Mouse (Mus musculus) midbrain, embryonic 14.5 days (tissue): ENCODE data around the gene Frmpd2. TPM values are rescaled to one million over a fixed set of nuclear protein-coding genes. Genes with fewer than 3 reads are reported as not detected.
A peak's percentile ranks its signal among the peaks of the same experiment; 100 is the strongest.

Source experiments
- ATAC-seq: fragments of 200-750 bp; cut with Nextera tagmentation; 2 replicates; pipeline ENCODE4 v1.8.0; 2017; ENCODE audit warnings: moderate number of reproducible peaks, moderate library complexity; ENCODE audit not compliant: low FRiP score, low TSS enrichment
- DNase-seq: peaks from one replicate; pipeline ENCODE4 v3.0.0-alpha.2; 2015
- H3K27ac ChIP-seq: fragments of 300-500 bp; sonication (generic); replicated peaks from 2 replicates; pipeline ENCODE4 v1.5.1; 2014; ENCODE audit warnings: mild to moderate bottlenecking, low read depth, low read length, moderate library complexity
- H3K27me3 ChIP-seq: fragments of 300-500 bp; sonication (generic); 2 replicates; pipeline ENCODE4 v1.6.1; 2014; ENCODE audit warnings: low read length, control low read depth, mixed read lengths; ENCODE audit not compliant: control insufficient read depth, insufficient read depth
- H3K36me3 ChIP-seq: fragments of 300-500 bp; sonication (generic); 2 replicates; pipeline ENCODE4 v1.6.1; 2014; ENCODE audit warnings: low read length, control low read depth; ENCODE audit not compliant: control insufficient read depth, insufficient read depth
- H3K4me1 ChIP-seq: fragments of 300-500 bp; sonication (generic); 2 replicates; pipeline ENCODE4 v1.6.1; 2014; ENCODE audit warnings: mild to moderate bottlenecking, antibody characterized with exemption, low read length, control low read depth; ENCODE audit not compliant: control insufficient read depth, insufficient read depth
- H3K4me2 ChIP-seq: fragments of 300-500 bp; sonication (generic); 2 replicates; pipeline ENCODE4 v1.6.1; 2014; ENCODE audit warnings: mild to moderate bottlenecking, low read length, moderate library complexity
- H3K4me3 ChIP-seq: fragments of 300-500 bp; sonication (generic); replicated peaks from 2 replicates; pipeline ENCODE4 v1.5.1; 2014; ENCODE audit warnings: low read depth, low read length
- H3K9ac ChIP-seq: fragments of 300-500 bp; sonication (generic); replicated peaks from 2 replicates; pipeline ENCODE4 v1.6.1; 2014; ENCODE audit warnings: mild to moderate bottlenecking, low read length, moderate library complexity
- H3K9me3 ChIP-seq: fragments of 300-500 bp; sonication (generic); 2 replicates; pipeline ENCODE4 v1.6.1; 2016; ENCODE audit warnings: low read length, control low read depth, mixed read lengths; ENCODE audit not compliant: control insufficient read depth
- WGBS: fragments of 180-500 bp; shearing (Covaris S2); extraction: QIAGEN DNeasy Blood & Tissue Kit; methylation state at CpG from one replicate; pipeline ENCODE4 v1.1.7; 2014; 5-methylcytosine and 5-hydroxymethylcytosine counted together
- polyA plus RNA-seq: library from polyadenylated mRNA; unstranded; fragments of >200 nt; fragmentation: Nextera tagmentation; extraction: Ambion mirVana; gene quantifications from 2 replicates; pipeline ENCODE4 v1.2.1, GENCODE M21; 2014

Gene Frmpd2
- polyA plus RNA-seq, 1 experiment from 2014 or later: 0.04 TPM

DNA sequence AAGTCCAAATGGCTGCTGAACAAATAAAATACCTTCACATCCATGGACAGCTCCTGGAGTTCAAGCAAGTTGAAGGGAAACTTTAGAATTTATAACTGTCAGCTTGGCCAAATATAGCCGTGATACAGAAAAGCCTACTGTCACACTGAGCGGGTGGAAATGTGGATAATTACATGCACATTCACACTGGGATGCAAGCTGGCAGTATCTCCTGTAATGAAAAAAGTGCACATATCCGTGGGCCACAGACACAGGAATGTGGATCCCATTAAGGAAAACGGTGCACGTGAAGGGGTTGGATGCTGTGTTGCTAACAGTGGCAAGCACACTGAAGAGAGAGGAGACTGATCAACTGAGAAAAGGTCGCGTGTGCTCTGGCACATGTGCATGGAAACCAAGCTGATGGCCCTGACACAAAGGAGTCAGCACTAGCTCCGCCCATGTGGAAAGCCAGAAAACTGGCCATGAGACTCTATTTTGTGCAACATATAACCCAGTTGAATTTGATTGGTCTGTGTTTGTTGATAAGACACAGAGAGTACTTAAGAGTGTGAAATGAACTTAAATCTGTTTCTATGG lies 74.2 kb downstream of the Frmpd2 start:
- Histone ChIP-seq H3K9ac (no peak overlapping the region), H3K27me3 (no peaks in the 10 kb centered on the region), H3K4me1 (peaks cover 10% of the 10 kb centered on the region; the same call in 1 of the 2 replicates), H3K4me3 (no peak overlapping the region), H3K9me3 (no peaks in the 10 kb centered on the region), H3K36me3 (no peaks in the 10 kb centered on the region), H3K27ac (no peak overlapping the region), H3K4me2 (no peak overlapping the region)
- ATAC-seq (no peak), DNase-seq (no peak)
- WGBS: 85% methylated on average over 8 of the region's 8 CpGs

DNA sequence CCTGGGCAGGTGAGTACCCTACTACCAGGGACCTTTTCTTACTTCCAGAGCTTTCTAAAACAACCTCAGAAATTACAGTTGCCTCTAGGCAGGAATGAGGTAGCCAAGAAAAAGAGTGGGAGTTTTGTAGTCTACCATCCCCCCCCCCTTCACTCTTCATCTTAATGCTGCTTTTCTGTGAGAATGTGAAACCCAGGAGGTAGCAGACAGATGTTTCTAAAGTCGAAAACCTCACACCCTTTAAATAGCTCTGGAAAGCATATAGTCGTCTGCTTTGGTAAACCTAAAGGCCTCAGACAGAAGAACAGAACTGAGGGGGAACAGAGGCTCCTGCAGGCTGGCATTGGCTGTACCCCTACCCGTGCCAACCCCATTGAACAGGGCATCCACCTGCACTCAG lies 77.2 kb downstream of the Frmpd2 start:
- Histone ChIP-seq H3K4me2 (no peak overlapping the region), H3K4me3 (no peak overlapping the region), H3K9ac (no peak overlapping the region), H3K4me1 (peaks cover 10% of the 10 kb centered on the region; the same call in 1 of the 2 replicates), H3K27ac (no peak overlapping the region), H3K9me3 (no peaks in the 10 kb centered on the region), H3K36me3 (no peaks in the 10 kb centered on the region), H3K27me3 (no peaks in the 10 kb centered on the region)
- DNase-seq (no peak), ATAC-seq (no peak)
- 75% methylated on average over 3 of the region's 3 CpGs for WGBS

DNA sequence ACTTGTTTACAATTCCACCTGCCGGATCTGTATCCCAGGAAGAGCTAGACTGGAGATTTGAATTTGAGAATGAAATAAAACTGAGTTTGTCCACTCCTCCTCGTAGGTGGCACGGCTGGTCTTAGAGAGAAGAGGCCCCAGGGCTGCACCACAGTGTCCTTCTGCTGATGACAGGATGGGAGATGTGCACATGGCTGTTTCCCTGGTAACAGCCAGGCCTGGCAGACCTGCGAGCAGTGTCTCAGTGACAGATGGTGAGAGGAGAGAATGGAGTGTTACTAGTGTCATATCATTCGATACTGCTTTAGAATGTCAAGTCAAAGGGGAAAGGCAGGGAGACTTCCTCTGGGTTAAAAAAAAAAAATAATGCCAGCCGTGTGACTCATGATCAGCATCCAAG lies 78.4 kb downstream of the Frmpd2 start:
- 0 out of 2 replicates have a peak overlapping the region, but pooled peaks have one; percentile 41 for H3K27ac ChIP-seq
- 56% methylated on average over 6 of the region's 6 CpGs for WGBS
- H3K4me1 ChIP-seq: peaks cover 10% of the 10 kb centered on the region; the same call in 1 of the 2 replicates
- DNase-seq: peak; percentile 64
- no peaks in the 10 kb centered on the region for H3K36me3 ChIP-seq
- H3K27me3 ChIP-seq: no peaks in the 10 kb centered on the region
- H3K4me3 ChIP-seq: no peak overlapping the region
- no peaks in the 10 kb centered on the region for H3K9me3 ChIP-seq
- no peak for ATAC-seq
- H3K9ac ChIP-seq: no peak overlapping the region
- H3K4me2 ChIP-seq: no peak overlapping the region

DNA sequence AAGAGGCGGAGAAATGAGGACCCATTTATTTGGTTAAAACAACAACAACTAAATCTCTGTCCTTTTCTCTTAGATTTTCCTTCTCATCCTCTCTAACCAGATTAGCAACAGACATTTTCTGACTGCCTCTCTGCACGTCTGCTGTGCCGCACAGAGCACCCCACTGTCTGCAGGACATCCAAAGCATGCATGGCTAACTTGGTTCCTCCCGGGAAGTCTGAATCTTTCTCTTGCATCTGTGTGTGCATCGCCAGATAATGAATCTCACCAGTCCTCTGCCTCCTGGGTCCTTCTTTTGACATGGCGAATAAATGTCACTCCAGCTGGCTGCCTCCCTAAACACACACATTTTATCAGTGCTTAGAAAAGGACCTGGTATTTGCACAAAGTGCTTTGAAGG lies 99.2 kb downstream of the Frmpd2 start:
- Histone ChIP-seq H3K36me3 (no peaks in the 10 kb centered on the region), H3K4me2 (no peak overlapping the region), H3K27me3 (no peaks in the 10 kb centered on the region), H3K4me3 (no peak overlapping the region), H3K27ac (no peak overlapping the region), H3K4me1 (no peaks in the 10 kb centered on the region), H3K9me3 (no peaks in the 10 kb centered on the region), H3K9ac (no peak overlapping the region)
- no peak for ATAC-seq
- 15% methylated on average over 6 of the region's 6 CpGs for WGBS
- DNase-seq: peak; percentile 38

DNA sequence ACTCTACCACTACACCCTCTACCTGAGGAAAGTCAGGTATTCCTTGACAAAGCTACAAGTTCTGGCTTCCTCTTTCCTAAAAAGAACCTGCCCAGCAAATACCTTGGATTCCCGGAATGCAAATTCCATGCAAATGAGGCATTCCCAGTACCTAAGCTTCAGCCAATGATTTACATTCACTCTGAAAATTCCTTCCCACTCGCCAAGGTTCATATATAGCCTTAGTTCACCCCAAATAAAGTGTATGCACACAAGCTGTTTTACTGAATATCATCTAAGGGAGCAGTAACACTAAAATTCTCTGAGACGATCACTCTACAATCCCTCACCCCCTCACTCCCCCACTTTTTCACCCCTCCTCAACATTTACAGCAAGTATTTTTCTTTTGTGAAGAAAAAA lies 102.1 kb downstream of the Frmpd2 start:
- Histone ChIP-seq H3K27me3 (no peaks in the 10 kb centered on the region), H3K36me3 (no peaks in the 10 kb centered on the region), H3K9ac (no peak overlapping the region), H3K9me3 (no peaks in the 10 kb centered on the region), H3K4me2 (no peak overlapping the region), H3K4me3 (no peak overlapping the region), H3K27ac (no peak overlapping the region), H3K4me1 (no peaks in the 10 kb centered on the region)
- 79% methylated on average over 3 of the region's 3 CpGs for WGBS
- ATAC-seq (no peak), DNase-seq (no peak)

DNA sequence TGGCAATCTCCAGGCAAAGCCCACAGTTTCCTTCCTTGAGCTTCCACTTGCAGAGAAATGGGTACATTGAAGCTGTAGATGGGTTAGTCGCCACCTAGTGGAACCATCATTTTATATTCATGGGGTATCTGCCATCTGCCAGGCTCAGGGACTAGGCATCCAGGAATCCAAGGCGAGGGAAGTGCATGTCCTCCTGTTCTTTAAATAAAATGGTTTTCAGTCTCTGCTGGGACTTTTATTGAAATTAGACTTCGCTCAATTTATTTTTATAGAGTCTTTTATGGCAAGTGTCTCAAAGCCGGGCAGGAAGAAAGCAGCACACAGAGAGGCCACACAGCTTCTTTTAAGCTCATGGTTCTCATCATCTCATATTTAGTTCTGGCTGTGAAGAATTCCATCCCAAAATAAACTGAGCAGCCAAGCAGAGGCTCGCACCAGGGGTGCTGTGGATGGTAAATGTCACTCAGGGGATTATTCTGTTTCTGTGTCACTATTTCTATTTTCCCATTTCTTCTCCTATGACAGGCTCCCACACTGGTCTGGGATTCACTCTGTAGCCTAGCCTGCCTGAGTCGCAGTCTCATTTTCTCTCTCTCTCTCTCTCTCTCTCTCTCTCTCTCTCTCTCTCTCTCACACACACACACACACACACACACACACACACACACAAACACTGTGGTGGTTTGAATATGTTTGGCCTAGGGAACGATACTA lies 108.4 kb downstream of the Frmpd2 start:
- H3K27ac ChIP-seq: no peak overlapping the region
- H3K4me2 ChIP-seq: no peak overlapping the region
- H3K36me3 ChIP-seq: no peaks in the 10 kb centered on the region
- no peaks in the 10 kb centered on the region for H3K27me3 ChIP-seq
- no peaks in the 10 kb centered on the region for H3K4me1 ChIP-seq
- no peak for ATAC-seq
- no peak overlapping the region for H3K4me3 ChIP-seq
- DNase-seq: no peak
- WGBS: 73% methylated on average over 7 of the region's 7 CpGs
- H3K9ac ChIP-seq: no peak overlapping the region
- no peaks in the 10 kb centered on the region for H3K9me3 ChIP-seq

DNA sequence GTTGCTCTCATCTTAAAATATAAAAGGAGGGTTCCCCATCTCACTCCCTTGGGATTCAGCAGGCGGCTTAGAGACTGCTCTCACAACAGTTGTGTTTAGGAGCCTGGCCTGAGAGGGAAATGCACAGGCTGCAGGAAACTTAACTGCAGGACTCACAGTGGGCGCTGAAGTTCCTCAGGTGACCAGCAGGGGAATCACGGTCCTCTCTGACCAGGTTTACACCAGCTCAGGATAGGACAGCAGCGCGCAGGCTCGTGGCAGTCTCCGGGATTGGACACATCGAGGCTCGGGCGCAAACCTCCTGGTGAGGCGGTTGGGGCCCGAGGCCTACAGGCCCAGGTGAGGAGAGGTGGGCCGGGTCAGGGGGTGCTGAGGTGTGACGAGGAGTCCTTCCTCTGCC lies 117.5 kb downstream of the Frmpd2 start, which contains the start of gene Ptpn20:
Gene Ptpn20 (plus strand): TSS at position 257 of the 400 bp plus-strand sequence.
- no peak for DNase-seq
- ATAC-seq: no peak

DNA sequence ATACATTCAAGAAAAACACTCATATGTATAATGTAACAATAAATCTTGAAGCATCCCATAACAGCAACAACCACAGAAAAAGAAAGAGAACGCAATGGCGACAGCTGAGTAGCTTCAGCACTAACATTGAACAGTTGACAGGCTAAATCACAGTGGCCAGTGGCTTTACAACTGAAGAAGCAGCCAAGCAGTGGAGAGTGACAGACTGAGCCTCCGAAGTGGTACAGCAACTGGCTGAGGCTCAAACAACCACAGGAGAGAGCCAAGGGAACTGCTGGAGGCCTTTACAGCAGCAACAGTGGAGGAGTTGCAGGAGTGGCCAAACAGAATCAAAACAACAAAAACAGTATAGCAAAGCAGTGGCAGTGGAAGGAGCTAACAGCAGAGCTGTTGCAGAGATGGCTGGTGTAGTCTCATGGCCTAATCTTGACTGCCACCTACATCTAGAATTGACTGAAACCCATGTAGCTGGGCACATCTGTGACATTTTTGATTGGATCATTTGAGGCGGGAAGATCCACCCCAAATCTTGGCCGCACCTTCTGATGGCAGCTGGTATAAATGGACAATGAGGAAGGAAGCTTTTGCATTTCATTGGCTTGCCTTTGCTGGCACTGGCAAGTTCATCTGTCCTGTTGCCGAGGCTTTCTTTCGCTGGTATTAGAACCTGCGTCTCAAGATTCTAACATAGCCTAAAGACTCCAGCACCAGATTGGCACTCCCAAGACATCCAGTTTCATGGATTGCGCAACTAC lies 127.1 kb downstream of the Frmpd2 start:
- Histone ChIP-seq H3K27me3 (no peaks in the 10 kb centered on the region), H3K9me3 (no peaks in the 10 kb centered on the region), H3K4me1 (no peaks in the 10 kb centered on the region), H3K4me3 (no peak overlapping the region), H3K4me2 (no peak overlapping the region), H3K9ac (no peak overlapping the region), H3K27ac (no peak overlapping the region), H3K36me3 (no peaks in the 10 kb centered on the region)
- DNase-seq: no peak
- ATAC-seq: no peak
- 94% methylated on average over 9 of the region's 9 CpGs for WGBS

More for the DNA sequence above, 117.5 kb downstream of the Frmpd2 start, which contains the start of gene Ptpn20:
- no peaks in the 10 kb centered on the region for H3K9me3 ChIP-seq
- H3K27ac ChIP-seq: no peak within 1 kb of the TSS
- WGBS: 67% methylated on average over 14 of the region's 14 CpGs
- H3K4me1 ChIP-seq: no peaks in the 10 kb centered on the region
- H3K4me2 ChIP-seq: no peak within 1 kb of the TSS
- H3K9ac ChIP-seq: no peak within 1 kb of the TSS
- H3K36me3 ChIP-seq: no peaks in the 10 kb centered on the region
- no peak within 1 kb of the TSS for H3K4me3 ChIP-seq
- no peaks in the 10 kb centered on the region for H3K27me3 ChIP-seq
